Mouse (Mus musculus): ENCODE data around the gene Glis2.

- TF ChIP-seq CTCF (conservative IDR thresholded peaks at IDR 0.05; ENCODE audit: low read length) (peak; percentile 89), POU5F1 (IDR thresholded peaks at IDR 0.05; ENCODE audit: borderline replicate concordance, low read length) (no peak)
Observed at GRCm38 (mm10) chr16:4607818-4608531, 13.5 kb downstream of the Glis2 start.
